Mouse (Mus musculus) CH12.LX (cell line): ENCODE data around the gene Stambpl1.

Source experiments
- CTCF ChIP-seq, 2 experiments: IDR thresholded peaks in 1 of 2; conservative IDR thresholded peaks in 1 of 2; 2 replicates each; pipeline ENCODE4 v1.5.1; 2011 to 2012; ENCODE audit warnings: low read depth in 2 of 2, low read length in 2 of 2, improper control_type of control experiment in 1 of 2, inconsistent platforms in 1 of 2, mild to moderate bottlenecking in 1 of 2, moderate library complexity in 1 of 2
- E2F4 ChIP-seq: IDR thresholded peaks from 2 replicates; pipeline ENCODE4 v1.6.1; 2011; ENCODE audit warnings: low read depth, low read length, improper control_type of control experiment; ENCODE audit not compliant: insufficient replicate concordance
- ELF1 ChIP-seq: IDR thresholded peaks from 2 replicates; pipeline ENCODE4 v1.6.1; 2014; ENCODE audit warnings: low read depth, mild to moderate bottlenecking, inconsistent platforms, low read length, improper control_type of control experiment
- EP300 ChIP-seq: IDR thresholded peaks from 2 replicates; pipeline ENCODE4 v1.6.1; 2011; ENCODE audit warnings: low read length, improper control_type of control experiment
- ETS1 ChIP-seq: conservative IDR thresholded peaks from 2 replicates; pipeline ENCODE4 v1.6.1; 2012; ENCODE audit warnings: low read depth, mild to moderate bottlenecking, inconsistent platforms, low read length, improper control_type of control experiment, moderate library complexity
- JUND ChIP-seq: conservative IDR thresholded peaks from 2 replicates; pipeline ENCODE4 v1.6.1; 2011; ENCODE audit warnings: low read depth, low read length, improper control_type of control experiment
- POLR2A ChIP-seq: IDR thresholded peaks from 2 replicates; pipeline ENCODE4 v1.6.1; 2011; ENCODE audit warnings: low read depth, mild to moderate bottlenecking, improper control_type of control experiment, low read length
- TBP ChIP-seq: conservative IDR thresholded peaks from 2 replicates; pipeline ENCODE4 v1.6.1; 2011; ENCODE audit warnings: low read depth, low read length, improper control_type of control experiment

DNA sequence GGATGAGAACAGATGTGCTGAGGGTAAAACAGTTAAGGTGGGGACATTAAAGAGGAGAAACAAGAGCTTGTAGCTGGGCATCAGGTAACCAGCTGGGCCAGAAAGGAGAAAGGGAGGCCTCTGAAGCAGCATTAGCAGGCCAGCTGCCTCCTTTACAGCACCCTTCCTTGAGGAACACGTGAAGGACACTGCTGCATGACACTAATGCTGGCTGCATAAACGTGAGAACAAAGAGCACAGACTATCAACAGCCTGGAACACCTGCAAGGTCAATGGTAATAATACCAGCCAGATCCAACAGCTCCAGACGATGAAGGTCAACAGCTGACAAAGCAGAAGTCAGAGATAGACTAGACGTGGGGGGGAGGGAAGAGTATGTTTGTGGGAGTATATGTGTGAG lies 22.1 kb downstream of the Stambpl1 start:
- TF ChIP-seq ETS1 = no peak
- TF ChIP-seq TBP = no peak
- no peak for TF ChIP-seq EP300
- TF ChIP-seq CTCF (conservative IDR thresholded peaks at IDR 0.05 in 1 of 2, IDR thresholded peaks at IDR 0.05 in 1 of 2; ENCODE audit: low read depth in 2 of 2, low read length in 2 of 2) = no peak
- TF ChIP-seq POLR2A = no peak
- TF ChIP-seq E2F4 = no peak
- no peak for TF ChIP-seq ELF1
- no peak for TF ChIP-seq JUND
